Mouse (Mus musculus): Measurements from ENCODE around the gene Rcan3. TPM values are rescaled to one million over a fixed set of nuclear protein-coding genes. Genes with fewer than 3 reads are reported as not detected.

The Rcan3 gene
- total RNA-seq, 1 experiment from 2014 or later: 15.8 TPM

- no peak for DNase-seq
Measured at GRCm38 (mm10) chr4:135413491-135413890, 20.2 kb downstream of the Rcan3 start.

- DNase-seq: peak; percentile 80
Measured at GRCm38 (mm10) chr4:135411633-135412032, 22.0 kb downstream of the Rcan3 start.

- DNase-seq: peak; percentile 25
Measured at GRCm38 (mm10) chr4:135406180-135406579, 27.5 kb downstream of the Rcan3 start.

- DNase-seq: no peak
Measured at GRCm38 (mm10) chr4:135404916-135405315, 28.7 kb downstream of the Rcan3 start.

GRCm38 (mm10) chr4:135404048-135404447 lies 29.6 kb downstream of the Rcan3 start:
- no peak for DNase-seq

GRCm38 (mm10) chr4:135401881-135402280 lies 31.8 kb downstream of the Rcan3 start:
- no peak for DNase-seq

GRCm38 (mm10) chr4:135397991-135398390 lies 35.7 kb downstream of the Rcan3 start, which contains the start of gene Ncmap:
Gene Ncmap (minus strand): TSS chr4:135398227.
- DNase-seq: no peak

- no peak for DNase-seq
Measured at GRCm38 (mm10) chr4:135397551-135397950, 36.1 kb downstream of the Rcan3 start.

GRCm38 (mm10) chr4:135396303-135396702 lies 37.4 kb downstream of the Rcan3 start:
- no peak for DNase-seq

GRCm38 (mm10) chr4:135395375-135395774 lies 38.3 kb downstream of the Rcan3 start:
- no peak for DNase-seq

- DNase-seq: no peak
Measured at GRCm38 (mm10) chr4:135394666-135395065, 39.0 kb downstream of the Rcan3 start.

GRCm38 (mm10) chr4:135393381-135393780 lies 40.3 kb downstream of the Rcan3 start:
- no peak for DNase-seq

GRCm38 (mm10) chr4:135392801-135393200 lies 40.9 kb downstream of the Rcan3 start:
- DNase-seq: no peak

GRCm38 (mm10) chr4:135391014-135391413 lies 42.6 kb downstream of the Rcan3 start:
- DNase-seq: no peak

GRCm38 (mm10) chr4:135385614-135386013 lies 48.0 kb downstream of the Rcan3 start:
- DNase-seq: no peak

- DNase-seq: peak; percentile 82
Measured at GRCm38 (mm10) chr4:135382316-135382715, 51.3 kb downstream of the Rcan3 start.

- DNase-seq: no peak
Measured at GRCm38 (mm10) chr4:135381355-135381754, 52.3 kb downstream of the Rcan3 start.

- peak; percentile 21 for DNase-seq
Measured at GRCm38 (mm10) chr4:135377241-135377640, 56.4 kb downstream of the Rcan3 start.

GRCm38 (mm10) chr4:135375444-135375843 lies 58.2 kb downstream of the Rcan3 start:
- no peak for DNase-seq

GRCm38 (mm10) chr4:135373299-135373698 lies 60.4 kb downstream of the Rcan3 start:
- DNase-seq: no peak

- no peak for DNase-seq
Measured at GRCm38 (mm10) chr4:135370372-135370771, 63.3 kb downstream of the Rcan3 start.

GRCm38 (mm10) chr4:135362828-135363227 lies 70.8 kb downstream of the Rcan3 start:
- no peak for DNase-seq

All from adrenal gland, postnatal 14 days (tissue).